Mouse (Mus musculus) neural tube, embryonic 15.5 days (tissue): ENCODE measurements at regions not wholly inside any gene's neighbourhood (a gene's known extent, or its start where the extent isn't known, plus 50 kb on each side); places are given as distances from the start of the nearest gene placed in this dataset.

Experiments
- ATAC-seq: fragments of 200-750 bp; cut with Nextera tagmentation; 2 replicates; pipeline ENCODE4 v1.8.0; 2017; ENCODE audit warnings: mild to moderate bottlenecking, moderate TSS enrichment, moderate library complexity; ENCODE audit not compliant: low FRiP score
- H3K27ac ChIP-seq: fragments of 300-500 bp; sonication (generic); replicated peaks from 2 replicates; pipeline ENCODE4 v1.5.1; 2015; ENCODE audit warnings: mild to moderate bottlenecking, inconsistent platforms
- H3K27me3 ChIP-seq: fragments of 300-500 bp; sonication (generic); replicated peaks from 2 replicates; pipeline ENCODE4 v1.6.1; 2015; ENCODE audit warnings: inconsistent platforms
- H3K36me3 ChIP-seq: fragments of 300-500 bp; sonication (generic); 2 replicates; pipeline ENCODE4 v1.6.1; 2015; ENCODE audit warnings: inconsistent platforms
- H3K4me1 ChIP-seq: fragments of 300-500 bp; sonication (generic); 2 replicates; pipeline ENCODE4 v1.6.1; 2015; ENCODE audit warnings: inconsistent platforms
- H3K4me2 ChIP-seq: fragments of 300-500 bp; sonication (generic); 2 replicates; pipeline ENCODE4 v1.6.1; 2015; ENCODE audit warnings: inconsistent platforms, mild to moderate bottlenecking, moderate library complexity
- H3K4me3 ChIP-seq: fragments of 300-500 bp; sonication (generic); replicated peaks from 2 replicates; pipeline ENCODE4 v1.5.1; 2015; ENCODE audit warnings: mild to moderate bottlenecking, inconsistent platforms
- H3K9ac ChIP-seq: fragments of 300-500 bp; sonication (generic); replicated peaks from 2 replicates; pipeline ENCODE4 v1.6.1; 2015; ENCODE audit warnings: mild to moderate bottlenecking, inconsistent platforms
- H3K9me3 ChIP-seq: fragments of 300-500 bp; sonication (generic); replicated peaks from 2 replicates; pipeline ENCODE4 v1.6.1; 2016; ENCODE audit warnings: inconsistent platforms
- WGBS: fragments of 180-500 bp; shearing (Covaris S2); methylation state at CpG from one replicate; pipeline ENCODE4 v1.1.7; 2015; ENCODE audit warnings: mixed read lengths; 5-methylcytosine and 5-hydroxymethylcytosine counted together

DNA sequence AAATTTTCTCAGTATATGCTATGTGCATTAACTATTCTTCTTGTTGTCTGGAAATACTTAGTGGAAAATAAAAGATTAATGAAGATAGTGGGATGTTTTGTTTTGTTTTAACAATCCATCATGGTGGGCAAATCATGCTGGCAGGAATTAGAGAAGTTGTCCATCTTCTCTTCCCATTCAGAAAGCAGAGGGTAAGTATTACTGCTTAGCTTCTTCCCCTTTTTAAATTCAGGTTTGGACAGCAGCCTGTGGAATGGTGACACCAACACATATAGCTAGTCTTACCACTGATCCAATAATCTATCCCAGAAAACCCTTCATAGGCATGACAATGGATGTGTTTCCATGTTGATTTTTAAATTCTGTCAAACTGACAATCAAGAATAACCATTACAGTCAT lies 467.9 kb upstream of the Mef2c start:
- Histone ChIP-seq H3K27me3 (no peaks in the 10 kb centered on the region), H3K36me3 (no peaks in the 10 kb centered on the region), H3K4me2 (no peak overlapping the region), H3K4me3 (no peak overlapping the region), H3K4me1 (no peaks in the 10 kb centered on the region), H3K9ac (no peak overlapping the region), H3K9me3 (no peaks in the 10 kb centered on the region), H3K27ac (no peak overlapping the region)
- ATAC-seq = no peak

DNA sequence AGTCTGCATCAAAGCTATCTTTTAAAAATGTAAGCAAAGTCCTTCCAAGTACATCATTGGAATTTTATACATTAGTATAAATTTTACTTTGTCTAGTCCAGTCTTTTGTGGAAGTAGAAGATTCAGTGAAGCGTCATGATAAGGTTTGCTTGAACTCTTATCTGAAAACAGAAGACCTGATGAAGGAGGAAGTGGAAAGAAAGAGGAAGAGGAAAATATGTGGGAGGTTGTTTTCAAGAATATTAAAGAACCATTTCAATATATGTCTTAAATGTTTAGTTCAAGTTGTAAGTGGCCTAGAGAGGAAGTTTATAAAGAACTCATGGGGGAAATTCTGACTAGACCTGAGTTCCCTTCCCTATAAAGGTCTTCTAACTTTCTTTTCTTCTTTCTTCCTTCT lies 462.3 kb upstream of the Mef2c start:
- Histone ChIP-seq H3K4me3 (no peak overlapping the region), H3K36me3 (no peaks in the 10 kb centered on the region), H3K4me2 (no peak overlapping the region), H3K9me3 (no peaks in the 10 kb centered on the region), H3K9ac (no peak overlapping the region), H3K4me1 (no peaks in the 10 kb centered on the region), H3K27me3 (no peaks in the 10 kb centered on the region), H3K27ac (no peak overlapping the region)
- 91% methylated on average over 1 of the region's 1 CpGs for WGBS
- no peak for ATAC-seq

DNA sequence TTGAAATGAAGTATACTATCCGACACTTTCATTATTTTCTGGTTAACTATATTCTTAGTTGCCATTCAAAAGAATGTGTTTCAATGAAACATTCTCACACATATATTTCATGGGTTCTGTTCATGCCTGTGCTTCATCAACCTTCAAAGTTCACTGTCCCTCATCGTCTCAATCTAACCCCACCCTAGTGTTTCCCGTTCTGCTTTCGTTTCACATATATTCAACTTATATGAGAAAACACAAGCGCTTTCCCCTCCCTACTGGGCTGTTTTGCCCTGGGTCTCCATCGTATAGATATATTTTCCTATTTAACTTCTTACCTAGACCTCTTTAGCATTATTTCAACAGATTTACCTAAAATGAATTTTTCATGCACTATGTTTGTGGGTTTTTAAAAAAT lies 458.3 kb upstream of the Mef2c start:
- no peaks in the 10 kb centered on the region for H3K27me3 ChIP-seq
- H3K36me3 ChIP-seq = no peaks in the 10 kb centered on the region
- WGBS = 95% methylated on average over 6 of the region's 6 CpGs
- no peak overlapping the region for H3K27ac ChIP-seq
- no peak overlapping the region for H3K4me3 ChIP-seq
- no peaks in the 10 kb centered on the region for H3K4me1 ChIP-seq
- no peaks in the 10 kb centered on the region for H3K9me3 ChIP-seq
- ATAC-seq = no peak
- no peak overlapping the region for H3K9ac ChIP-seq
- H3K4me2 ChIP-seq = no peak overlapping the region

DNA sequence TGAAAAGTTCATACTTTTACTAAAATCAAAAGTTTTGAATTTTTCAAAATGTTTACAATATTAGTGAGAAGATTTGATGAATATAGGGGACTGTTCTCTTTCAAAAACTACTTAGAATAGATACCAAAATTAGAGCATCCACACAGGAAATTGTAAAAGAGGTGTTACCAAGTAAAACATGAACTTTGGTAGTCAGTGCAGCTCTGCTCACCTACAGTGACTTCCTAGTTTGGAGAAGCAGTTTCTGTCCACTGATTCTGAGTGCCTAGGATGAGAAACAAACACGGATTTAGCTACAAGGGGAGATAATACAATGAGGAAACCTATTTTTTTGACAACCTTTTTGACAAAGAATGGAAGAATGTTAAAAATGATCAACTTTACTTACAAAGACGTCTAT lies 457.9 kb upstream of the Mef2c start:
- Histone ChIP-seq H3K27me3 (no peaks in the 10 kb centered on the region), H3K4me1 (no peaks in the 10 kb centered on the region), H3K9ac (no peak overlapping the region), H3K27ac (no peak overlapping the region), H3K4me3 (no peak overlapping the region), H3K36me3 (no peaks in the 10 kb centered on the region), H3K9me3 (no peaks in the 10 kb centered on the region), H3K4me2 (no peak overlapping the region)
- 80% methylated on average over 2 of the region's 2 CpGs for WGBS
- no peak for ATAC-seq

DNA sequence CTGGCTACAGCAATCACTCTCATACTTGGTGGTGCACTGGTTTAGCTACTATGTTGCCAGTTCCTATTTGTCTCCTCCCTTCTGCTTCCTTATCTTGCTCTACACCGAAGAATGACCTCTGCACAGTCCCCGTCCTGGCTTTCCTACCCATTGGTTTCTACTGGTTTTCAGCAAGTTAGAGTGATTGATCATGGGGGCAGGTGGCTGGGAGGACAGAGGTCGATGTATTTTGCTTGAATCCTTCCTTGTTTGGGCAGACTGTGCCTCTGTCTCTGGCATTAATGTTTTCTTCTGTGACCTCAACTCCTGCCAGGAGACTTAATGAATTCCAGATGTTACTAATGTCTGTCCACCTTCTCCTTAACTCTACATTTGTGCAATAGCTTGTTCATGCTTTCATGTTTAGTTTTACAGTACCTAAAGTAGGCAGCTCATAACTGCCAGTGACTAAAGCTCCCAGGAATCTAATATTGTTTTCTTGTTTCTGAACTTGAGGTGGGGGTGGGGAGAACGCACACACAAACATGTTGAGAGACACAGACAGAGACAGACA lies 457.2 kb upstream of the Mef2c start:
- Histone ChIP-seq H3K4me1 (no peaks in the 10 kb centered on the region), H3K9me3 (no peaks in the 10 kb centered on the region), H3K27me3 (no peaks in the 10 kb centered on the region), H3K4me3 (no peak overlapping the region), H3K36me3 (no peaks in the 10 kb centered on the region), H3K4me2 (no peak overlapping the region), H3K27ac (no peak overlapping the region), H3K9ac (no peak overlapping the region)
- no peak for ATAC-seq
- WGBS = 80% methylated on average over 4 of the region's 4 CpGs

DNA sequence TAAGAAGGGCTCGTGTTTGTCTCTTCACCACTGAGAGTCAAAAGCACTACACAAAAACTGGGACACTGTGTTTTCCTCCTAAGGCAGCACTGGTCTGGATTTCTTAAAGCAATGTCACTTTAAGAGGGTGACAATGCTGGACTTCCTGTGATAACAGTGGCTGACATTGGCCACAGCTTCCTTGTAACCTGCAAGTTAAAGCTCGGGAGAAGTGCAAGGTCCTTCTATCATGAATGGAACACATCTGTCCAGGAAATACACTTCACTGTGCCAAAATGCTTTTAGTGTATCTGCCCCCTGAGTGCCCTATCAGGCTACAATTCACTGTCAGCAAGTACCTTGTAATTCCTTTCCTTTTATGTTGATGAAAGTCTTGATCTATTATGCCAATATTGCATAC lies 448.0 kb upstream of the Mef2c start:
- Histone ChIP-seq H3K36me3 (no peaks in the 10 kb centered on the region), H3K27me3 (no peaks in the 10 kb centered on the region), H3K27ac (no peak overlapping the region), H3K9ac (no peak overlapping the region), H3K4me2 (no peak overlapping the region), H3K4me3 (no peak overlapping the region), H3K4me1 (no peaks in the 10 kb centered on the region), H3K9me3 (no peaks in the 10 kb centered on the region)
- WGBS = 57% methylated on average over 2 of the region's 2 CpGs
- no peak for ATAC-seq

DNA sequence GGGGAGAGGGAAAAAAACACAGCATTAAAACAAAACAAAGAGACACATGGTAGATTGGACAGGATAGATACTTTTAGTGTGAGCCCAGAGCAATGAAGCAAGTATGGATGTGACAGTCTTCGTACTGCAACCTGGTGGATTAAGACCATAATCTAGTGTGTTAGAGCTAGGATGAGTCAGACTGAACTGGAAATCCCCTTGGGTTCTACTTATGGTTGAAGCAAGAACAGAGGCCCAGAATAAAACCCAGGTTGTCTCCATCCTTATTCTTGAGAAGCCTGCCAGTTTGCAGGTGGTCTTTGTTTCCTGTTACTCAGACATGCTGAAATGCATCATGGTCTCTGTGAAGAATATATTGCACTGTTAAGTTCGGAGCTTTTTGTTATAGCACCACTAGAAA lies 447.4 kb upstream of the Mef2c start:
- Histone ChIP-seq H3K4me1 (no peaks in the 10 kb centered on the region), H3K27ac (no peak overlapping the region), H3K4me2 (no peak overlapping the region), H3K4me3 (no peak overlapping the region), H3K9me3 (no peaks in the 10 kb centered on the region), H3K27me3 (no peaks in the 10 kb centered on the region), H3K36me3 (no peaks in the 10 kb centered on the region), H3K9ac (no peak overlapping the region)
- no peak for ATAC-seq
- WGBS = 86% methylated on average over 2 of the region's 2 CpGs

DNA sequence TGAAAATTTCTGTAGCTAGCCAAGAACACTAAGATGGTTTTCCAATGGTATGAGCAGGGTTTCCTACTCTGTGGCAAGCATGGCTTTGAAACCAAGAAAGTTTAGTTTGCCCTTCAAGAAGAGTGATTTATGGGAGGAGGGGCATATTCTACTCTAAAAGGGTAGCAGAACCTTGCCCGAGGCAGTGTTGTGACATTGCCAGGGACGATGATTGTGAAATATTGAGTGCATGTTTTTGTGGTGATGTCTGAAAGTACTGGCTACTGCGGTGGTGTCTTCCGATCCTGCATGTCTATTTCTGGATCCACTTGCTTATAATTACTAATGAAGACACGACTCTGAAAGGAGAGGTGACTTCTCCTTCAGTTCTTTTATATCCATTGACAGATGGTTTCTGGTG lies 439.1 kb upstream of the Mef2c start:
- H3K27ac ChIP-seq = no peak overlapping the region
- H3K27me3 ChIP-seq = no peaks in the 10 kb centered on the region
- no peak for ATAC-seq
- no peaks in the 10 kb centered on the region for H3K4me1 ChIP-seq
- no peak overlapping the region for H3K4me3 ChIP-seq
- no peak overlapping the region for H3K9ac ChIP-seq
- WGBS = 73% methylated on average over 5 of the region's 5 CpGs
- H3K36me3 ChIP-seq = no peaks in the 10 kb centered on the region
- H3K4me2 ChIP-seq = no peak overlapping the region
- H3K9me3 ChIP-seq = no peaks in the 10 kb centered on the region

DNA sequence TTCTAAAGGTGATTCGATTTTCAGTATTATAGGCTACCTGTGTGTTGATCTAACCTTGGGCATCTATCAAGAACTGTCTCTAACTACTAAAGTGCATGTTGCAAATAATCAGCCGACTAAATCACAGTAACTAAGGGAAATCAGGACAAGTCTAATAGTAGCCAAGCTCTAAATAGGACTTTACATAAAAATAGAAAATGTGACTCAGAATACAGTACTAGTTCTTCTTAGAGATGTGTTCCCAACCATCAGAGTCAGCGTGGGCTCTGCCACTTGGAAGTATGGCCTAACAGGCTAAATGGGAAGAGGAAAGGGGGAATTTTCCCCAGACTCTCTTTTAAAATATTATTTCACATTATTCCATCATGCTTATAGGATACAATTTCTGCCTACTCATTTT lies 438.6 kb upstream of the Mef2c start:
- Histone ChIP-seq H3K36me3 (no peaks in the 10 kb centered on the region), H3K9me3 (no peaks in the 10 kb centered on the region), H3K4me2 (no peak overlapping the region), H3K4me3 (no peak overlapping the region), H3K27me3 (no peaks in the 10 kb centered on the region), H3K9ac (no peak overlapping the region), H3K27ac (no peak overlapping the region), H3K4me1 (no peaks in the 10 kb centered on the region)
- 93% methylated on average over 3 of the region's 3 CpGs for WGBS
- no peak for ATAC-seq

DNA sequence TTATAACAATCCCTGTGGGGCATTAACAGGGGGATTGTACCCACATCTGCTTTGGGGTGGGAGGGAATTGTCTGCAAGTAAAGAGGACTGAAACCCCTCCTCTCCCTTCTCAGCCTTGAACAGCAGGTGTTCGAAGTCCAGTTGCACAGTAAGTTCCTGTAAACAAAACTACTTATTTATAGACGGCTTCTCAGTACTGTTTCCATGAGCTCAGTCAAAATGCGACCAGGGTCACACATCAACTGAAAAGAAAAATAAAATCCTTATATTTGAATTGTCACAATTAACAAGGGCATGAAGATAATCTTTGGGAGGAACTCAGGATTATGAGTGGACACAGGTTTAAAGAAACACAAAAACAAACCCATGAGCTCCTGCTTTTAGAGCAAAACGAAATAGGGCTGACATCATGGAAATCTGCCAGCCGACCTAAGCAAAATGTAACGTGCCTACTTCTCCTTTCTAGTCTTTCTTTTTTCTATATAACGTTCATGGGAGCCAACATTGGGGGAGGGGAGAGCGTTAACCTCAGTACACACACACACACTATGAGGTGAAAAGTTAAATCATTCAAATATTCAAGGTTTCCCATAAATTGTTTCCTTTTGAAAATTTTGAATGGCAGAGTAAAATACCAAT lies 437.6 kb upstream of the Mef2c start:
- Histone ChIP-seq H3K9ac (no peak overlapping the region), H3K4me2 (no peak overlapping the region), H3K27ac (no peak overlapping the region), H3K36me3 (no peaks in the 10 kb centered on the region), H3K27me3 (no peaks in the 10 kb centered on the region), H3K4me3 (no peak overlapping the region), H3K9me3 (no peaks in the 10 kb centered on the region), H3K4me1 (no peaks in the 10 kb centered on the region)
- no peak for ATAC-seq
- WGBS = 72% methylated on average over 8 of the region's 8 CpGs

DNA sequence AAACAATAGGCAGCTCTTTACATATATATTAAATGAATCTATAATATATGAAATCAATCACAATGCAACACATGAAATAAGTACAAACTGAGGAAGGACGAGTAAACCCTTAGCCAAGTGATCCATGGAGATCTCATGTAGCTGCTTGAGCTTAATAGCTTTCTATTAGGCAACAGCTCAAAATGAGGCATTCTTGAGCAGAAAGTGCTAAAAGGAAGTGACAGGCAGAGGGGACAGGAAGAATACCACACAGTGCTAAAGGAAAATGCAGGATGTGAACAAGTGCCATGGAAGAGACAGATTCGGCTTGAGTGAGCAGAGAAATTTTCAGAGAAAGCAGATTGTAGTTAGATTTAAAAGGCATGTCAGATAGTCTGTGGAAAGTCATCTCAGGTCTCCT lies 436.3 kb upstream of the Mef2c start:
- Histone ChIP-seq H3K4me2 (no peak overlapping the region), H3K27ac (no peak overlapping the region), H3K36me3 (no peaks in the 10 kb centered on the region), H3K9me3 (no peaks in the 10 kb centered on the region), H3K4me1 (no peaks in the 10 kb centered on the region), H3K27me3 (no peaks in the 10 kb centered on the region), H3K9ac (no peak overlapping the region), H3K4me3 (no peak overlapping the region)
- 80% methylated on average over 2 of the region's 2 CpGs for whole genome bisulfite sequencing
- no peak for ATAC-seq

DNA sequence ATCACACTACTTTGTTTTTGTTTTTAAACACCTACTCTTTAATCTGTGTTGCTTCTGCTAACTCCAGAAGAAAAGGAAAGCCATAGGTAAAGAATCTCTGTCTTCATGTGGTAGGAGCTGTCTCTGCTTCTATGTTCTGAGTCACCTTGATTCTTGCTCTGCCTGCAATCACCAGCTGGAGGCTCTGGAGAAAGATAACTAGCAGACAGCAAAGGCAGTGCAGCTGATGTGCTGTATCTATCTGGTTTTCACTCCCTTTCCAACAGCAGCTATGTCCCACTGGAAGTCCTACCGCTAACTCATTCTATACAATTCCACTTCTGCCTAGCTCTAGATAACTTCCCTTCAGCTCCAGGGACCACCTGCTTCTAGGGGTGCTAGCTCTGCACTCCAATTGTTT lies 435.2 kb upstream of the Mef2c start:
- Histone ChIP-seq H3K9me3 (no peaks in the 10 kb centered on the region), H3K4me3 (no peak overlapping the region), H3K4me1 (no peaks in the 10 kb centered on the region), H3K27ac (no peak overlapping the region), H3K36me3 (no peaks in the 10 kb centered on the region), H3K4me2 (no peak overlapping the region), H3K9ac (no peak overlapping the region), H3K27me3 (no peaks in the 10 kb centered on the region)
- 92% methylated on average over 1 of the region's 1 CpGs for WGBS
- ATAC-seq = no peak

DNA sequence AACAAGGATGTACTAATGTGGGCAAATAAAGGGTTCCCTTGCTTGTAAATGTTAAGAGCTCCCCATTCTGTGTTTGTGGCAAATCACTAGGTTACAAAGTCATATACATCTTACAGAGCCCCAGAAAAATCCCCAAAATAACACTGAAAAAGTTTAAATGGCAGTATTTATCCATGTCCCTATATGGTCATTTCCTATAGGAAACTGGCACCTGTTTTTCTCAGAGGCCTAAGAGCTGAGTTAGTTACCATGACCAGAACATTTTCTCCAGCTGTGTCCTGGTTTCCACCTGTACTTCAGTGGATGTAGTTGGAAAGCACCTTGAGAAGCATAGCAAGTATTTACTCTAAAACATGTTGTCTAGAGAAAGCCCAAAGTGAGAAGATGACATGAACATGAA lies 434.5 kb upstream of the Mef2c start:
- no peak overlapping the region for H3K4me3 ChIP-seq
- H3K27ac ChIP-seq = no peak overlapping the region
- H3K9me3 ChIP-seq = no peaks in the 10 kb centered on the region
- no peak for ATAC-seq
- H3K27me3 ChIP-seq = no peaks in the 10 kb centered on the region
- H3K4me2 ChIP-seq = no peak overlapping the region
- H3K9ac ChIP-seq = no peak overlapping the region
- no peaks in the 10 kb centered on the region for H3K36me3 ChIP-seq
- no peaks in the 10 kb centered on the region for H3K4me1 ChIP-seq
